Mouse (Mus musculus) small intestine, adult 2 months (tissue): ENCODE data around the gene Rhbdl1.

Experiments
- CTCF ChIP-seq: fragments of 200-500 bp; IDR thresholded peaks from 2 replicates; pipeline ENCODE4 v1.5.1; 2012; ENCODE audit warnings: low read depth, mild to moderate bottlenecking, control low read depth, inconsistent platforms, low read length, moderate library complexity, mixed read lengths; ENCODE audit not compliant: insufficient replicate concordance, insufficient read length; ENCODE audit errors: extremely low read depth
- POLR2A ChIP-seq: fragments of 200-500 bp; IDR thresholded peaks from 2 replicates; pipeline ENCODE4 v1.6.1; 2012; ENCODE audit warnings: low read depth, mild to moderate bottlenecking, control low read depth, inconsistent platforms, low read length, moderate library complexity

DNA sequence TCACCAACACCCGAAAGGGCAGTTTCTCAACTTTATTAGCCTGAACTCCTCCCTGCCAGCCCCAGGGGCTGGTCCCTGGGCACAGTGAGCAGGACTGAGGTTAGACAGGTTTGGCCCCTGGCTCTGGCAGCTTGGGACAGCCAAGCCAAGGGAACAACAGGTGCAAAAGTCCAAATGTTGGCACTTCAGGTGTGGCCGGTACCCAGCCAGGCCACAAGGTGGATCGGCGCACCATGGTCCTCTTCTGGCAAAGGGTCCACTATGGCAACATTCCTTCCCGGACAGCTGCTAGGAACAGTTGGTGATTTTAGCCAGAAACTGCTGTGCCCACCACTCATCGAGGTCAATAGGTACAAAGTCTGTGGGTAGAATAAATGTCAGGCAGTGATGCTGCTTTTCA, 26.6 kb upstream of the Rhbdl1 start:
- TF ChIP-seq POLR2A (no peak), CTCF (0 out of 2 replicates have a peak, but pooled peaks have one; percentile 18)
